Mouse (Mus musculus): Measurements from ENCODE around the gene Plpp1. TPM values are rescaled to one million over a fixed set of nuclear protein-coding genes. Genes with fewer than 3 reads are reported as not detected.

Plpp1 gene
- polyA plus RNA-seq, 1 experiment from 2014 or later, result 53.3 TPM

- H3K27ac ChIP-seq, result no peak overlapping the region
- no peak overlapping the region for H3K9ac ChIP-seq
- H3K27me3 ChIP-seq, result no peaks in the 10 kb centered on the region
- no peak for ATAC-seq (ENCODE audit: low FRiP score)
- H3K4me3 ChIP-seq, result no peak overlapping the region
- no peaks in the 10 kb centered on the region for H3K9me3 ChIP-seq
- peaks cover 18% of the 10 kb centered on the region for H3K4me1 ChIP-seq (replicated peaks)
- 84% methylated on average over 10 of the region's 10 CpGs for WGBS
- peaks cover 15% of the 10 kb centered on the region for H3K36me3 ChIP-seq
- H3K4me2 ChIP-seq, result no peak overlapping the region
Measured at GRCm38 (mm10) chr13:112807936-112808667, 7.5 kb downstream of the Plpp1 start.

DNA sequence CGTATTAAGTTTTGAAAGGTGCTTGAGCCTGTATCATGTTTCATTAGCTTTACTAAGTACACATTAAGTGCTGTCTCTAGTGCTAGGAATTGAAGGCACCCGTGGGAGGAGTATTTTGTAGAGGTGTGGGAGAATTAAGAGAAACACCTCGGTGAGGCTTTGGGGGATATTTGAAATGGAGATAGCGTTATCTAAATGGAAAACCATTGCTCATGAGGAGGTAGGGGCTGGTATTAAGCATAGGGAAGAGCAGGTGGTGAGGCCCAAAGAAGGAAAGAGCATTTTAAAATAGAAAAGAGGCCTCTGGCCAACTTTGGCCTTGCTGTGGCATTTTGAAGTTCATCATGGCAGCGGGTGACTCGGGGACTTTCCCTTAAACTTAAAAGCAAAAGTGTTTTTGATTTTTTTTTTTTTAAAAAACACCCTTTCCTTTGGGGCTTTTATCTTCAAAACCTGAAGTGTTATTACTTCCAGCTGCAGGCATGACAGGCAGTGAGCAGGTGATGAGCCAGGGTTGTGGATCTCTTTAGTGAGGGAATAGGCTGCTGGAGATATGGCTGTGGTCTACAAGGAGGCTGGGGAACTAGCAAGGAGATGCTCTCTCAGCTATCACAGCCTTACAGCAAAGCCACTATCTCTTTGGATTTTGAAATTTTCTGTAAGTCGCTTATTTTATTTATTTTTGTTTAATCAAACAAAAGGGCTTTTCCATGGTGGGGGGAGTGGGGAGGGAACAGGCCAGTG is 9.1 kb downstream of the Plpp1 start:
- Histone ChIP-seq H3K27me3 (no peaks in the 10 kb centered on the region), H3K4me2 (no peak overlapping the region), H3K9me3 (no peaks in the 10 kb centered on the region), H3K4me3 (no peak overlapping the region), H3K4me1 (replicated peaks) (peaks cover 11% of the 10 kb centered on the region; the same call in 1 of the 2 replicates), H3K36me3 (peaks cover 15% of the 10 kb centered on the region), H3K27ac (no peak overlapping the region), H3K9ac (no peak overlapping the region)
- WGBS, result 88% methylated on average over 7 of the region's 7 CpGs
- no peak for ATAC-seq (ENCODE audit: low FRiP score)

DNA sequence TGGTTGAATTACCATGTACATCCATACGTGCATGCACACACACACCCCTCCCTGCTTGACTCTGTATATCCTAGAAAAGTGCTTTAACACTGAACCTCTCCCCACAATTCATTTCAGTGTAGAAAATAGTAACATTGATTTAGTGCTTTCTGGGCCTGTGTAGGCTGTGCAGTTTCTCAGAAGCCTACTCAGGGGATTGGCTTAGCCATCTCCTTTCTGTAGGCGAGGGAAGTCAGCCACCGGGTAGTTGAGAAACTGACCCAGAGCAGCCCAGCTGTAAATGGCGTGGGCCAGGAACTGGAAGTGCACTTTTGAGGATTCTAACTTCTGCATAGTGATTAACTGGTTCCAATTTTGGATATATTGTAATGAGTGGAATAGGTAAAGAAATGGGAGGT is 9.7 kb downstream of the Plpp1 start:
- no peaks in the 10 kb centered on the region for H3K9me3 ChIP-seq
- 83% methylated on average over 4 of the region's 4 CpGs for WGBS
- no peaks in the 10 kb centered on the region for H3K27me3 ChIP-seq
- ATAC-seq (ENCODE audit: low FRiP score), result no peak
- peaks cover 11% of the 10 kb centered on the region; the same call in 1 of the 2 replicates for H3K4me1 ChIP-seq (replicated peaks)
- peaks cover 15% of the 10 kb centered on the region for H3K36me3 ChIP-seq
- no peak overlapping the region for H3K4me3 ChIP-seq
- no peak overlapping the region for H3K4me2 ChIP-seq
- no peak overlapping the region for H3K27ac ChIP-seq
- H3K9ac ChIP-seq, result no peak overlapping the region

DNA sequence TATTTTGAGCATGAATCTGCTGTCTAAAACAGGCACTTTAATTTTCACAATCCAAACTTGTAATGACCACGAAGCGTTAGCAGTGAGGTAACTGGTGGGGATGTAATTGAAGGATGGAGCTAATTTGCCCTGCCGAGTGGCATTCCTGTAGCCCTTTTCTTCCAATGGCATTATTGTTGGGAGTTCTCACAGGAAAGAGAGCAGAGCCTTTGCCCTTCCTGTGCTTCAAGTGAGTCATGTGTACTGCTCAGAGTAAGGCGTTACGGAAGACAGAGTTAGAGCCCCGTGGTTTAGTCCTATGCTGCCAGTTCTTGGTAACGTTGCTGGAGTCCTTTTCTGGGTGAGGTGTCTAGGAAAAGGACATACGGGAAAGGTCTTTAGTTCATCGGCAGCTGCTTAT is 10.2 kb downstream of the Plpp1 start:
- 41% methylated on average over 9 of the region's 9 CpGs for WGBS
- Histone ChIP-seq H3K27me3 (no peaks in the 10 kb centered on the region), H3K27ac (no peak overlapping the region), H3K4me2 (no peak overlapping the region), H3K9ac (peak overlapping the region; percentile 21), H3K9me3 (no peaks in the 10 kb centered on the region), H3K4me1 (replicated peaks) (peaks cover 11% of the 10 kb centered on the region; the same call in 1 of the 2 replicates), H3K4me3 (no peak overlapping the region), H3K36me3 (peaks cover 11% of the 10 kb centered on the region)
- ATAC-seq (ENCODE audit: low FRiP score), result no peak

GRCm38 (mm10) chr13:112811708-112812403 is 11.3 kb downstream of the Plpp1 start:
- no peak for ATAC-seq (ENCODE audit: low FRiP score)
- H3K9me3 ChIP-seq, result no peaks in the 10 kb centered on the region
- WGBS, result 82% methylated on average over 8 of the region's 8 CpGs
- no peak overlapping the region for H3K4me3 ChIP-seq
- H3K9ac ChIP-seq, result no peak overlapping the region
- H3K36me3 ChIP-seq, result peaks cover 2% of the 10 kb centered on the region; the same call in 1 of the 2 replicates
- no peak overlapping the region for H3K4me2 ChIP-seq
- no peak overlapping the region for H3K27ac ChIP-seq
- H3K4me1 ChIP-seq (replicated peaks), result peaks cover 11% of the 10 kb centered on the region; the same call in 1 of the 2 replicates
- no peaks in the 10 kb centered on the region for H3K27me3 ChIP-seq

DNA sequence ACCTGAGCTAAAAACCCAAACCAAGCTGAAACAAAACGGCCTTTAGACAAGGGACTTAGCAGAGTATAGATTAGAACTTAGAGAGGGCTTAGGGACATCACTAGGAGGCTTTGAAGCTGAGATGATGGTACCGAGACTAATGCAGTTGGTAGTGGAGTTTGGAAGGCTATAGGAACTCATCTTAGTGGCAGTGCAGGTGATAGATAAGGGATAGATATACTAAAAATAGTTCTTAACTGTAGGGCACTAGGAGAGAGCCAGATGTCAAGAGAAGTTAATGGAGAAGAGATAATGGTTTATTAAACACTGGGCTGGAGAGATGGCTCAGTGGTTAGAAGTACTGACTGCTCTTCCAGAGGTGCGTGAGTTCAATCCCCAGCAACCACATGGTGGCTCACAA is 15.4 kb downstream of the Plpp1 start:
- Histone ChIP-seq H3K4me1 (replicated peaks) (peaks cover 6% of the 10 kb centered on the region; the same call in 1 of the 2 replicates), H3K27ac (no peak overlapping the region), H3K36me3 (no peaks in the 10 kb centered on the region), H3K4me3 (no peak overlapping the region), H3K9ac (no peak overlapping the region), H3K4me2 (no peak overlapping the region), H3K9me3 (no peaks in the 10 kb centered on the region), H3K27me3 (no peaks in the 10 kb centered on the region)
- no peak for ATAC-seq (ENCODE audit: low FRiP score)
- 95% methylated on average over 3 of the region's 3 CpGs for WGBS

DNA sequence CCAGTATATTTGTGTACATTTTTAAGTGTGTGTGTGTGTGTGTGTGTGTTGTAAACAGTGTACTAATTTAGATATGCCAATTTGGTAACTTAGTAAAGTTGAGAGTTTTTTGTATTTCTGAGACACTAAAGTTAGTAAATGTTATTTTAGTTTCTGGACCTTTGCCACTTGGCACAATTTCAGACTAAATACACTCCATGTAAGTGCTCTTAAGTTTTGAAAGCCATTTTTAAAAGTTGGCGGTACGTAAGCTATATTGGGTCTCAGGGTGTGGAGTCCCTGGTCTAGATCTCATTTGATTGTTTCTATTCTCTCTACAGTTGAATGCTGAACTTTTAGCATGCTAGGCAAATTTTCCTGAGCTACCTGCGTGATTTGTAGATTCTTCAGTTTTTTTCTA is 17.5 kb downstream of the Plpp1 start:
- no peaks in the 10 kb centered on the region for H3K27me3 ChIP-seq
- H3K4me2 ChIP-seq, result no peak overlapping the region
- H3K4me3 ChIP-seq, result no peak overlapping the region
- 94% methylated on average over 3 of the region's 3 CpGs for WGBS
- no peaks in the 10 kb centered on the region for H3K9me3 ChIP-seq
- H3K9ac ChIP-seq, result no peak overlapping the region
- no peak overlapping the region for H3K27ac ChIP-seq
- no peak for ATAC-seq (ENCODE audit: low FRiP score)
- H3K36me3 ChIP-seq, result no peaks in the 10 kb centered on the region
- H3K4me1 ChIP-seq (replicated peaks), result no peaks in the 10 kb centered on the region

GRCm38 (mm10) chr13:112822413-112822812 is 21.8 kb downstream of the Plpp1 start:
- Histone ChIP-seq H3K36me3 (no peaks in the 10 kb centered on the region), H3K27me3 (no peaks in the 10 kb centered on the region), H3K4me1 (replicated peaks) (no peaks in the 10 kb centered on the region), H3K4me3 (no peak overlapping the region), H3K9ac (no peak overlapping the region), H3K4me2 (no peak overlapping the region), H3K9me3 (no peaks in the 10 kb centered on the region), H3K27ac (no peak overlapping the region)
- 0 out of 2 replicates have a peak, but pooled peaks have one; percentile 36 for ATAC-seq (ENCODE audit: low FRiP score)
- 79% methylated on average over 3 of the region's 3 CpGs for WGBS

GRCm38 (mm10) chr13:112823236-112823910 is 22.8 kb downstream of the Plpp1 start:
- no peak overlapping the region for H3K4me3 ChIP-seq
- no peak overlapping the region for H3K27ac ChIP-seq
- H3K9ac ChIP-seq, result no peak overlapping the region
- no peaks in the 10 kb centered on the region for H3K27me3 ChIP-seq
- H3K4me2 ChIP-seq, result no peak overlapping the region
- no peaks in the 10 kb centered on the region for H3K36me3 ChIP-seq
- H3K9me3 ChIP-seq, result no peaks in the 10 kb centered on the region
- no peak for ATAC-seq (ENCODE audit: low FRiP score)
- WGBS, result 91% methylated on average over 6 of the region's 6 CpGs
- H3K4me1 ChIP-seq (replicated peaks), result no peaks in the 10 kb centered on the region

- H3K27me3 ChIP-seq, result no peaks in the 10 kb centered on the region
- H3K9ac ChIP-seq, result no peak overlapping the region
- H3K4me1 ChIP-seq (replicated peaks), result no peaks in the 10 kb centered on the region
- 85% methylated on average over 4 of the region's 8 CpGs for WGBS
- H3K4me3 ChIP-seq, result no peak overlapping the region
- H3K9me3 ChIP-seq, result no peaks in the 10 kb centered on the region
- H3K27ac ChIP-seq, result no peak overlapping the region
- no peaks in the 10 kb centered on the region for H3K36me3 ChIP-seq
- no peak for ATAC-seq (ENCODE audit: low FRiP score)
- H3K4me2 ChIP-seq, result no peak overlapping the region
Measured at GRCm38 (mm10) chr13:112823911-112824648, 23.5 kb downstream of the Plpp1 start.

GRCm38 (mm10) chr13:112825479-112825878 is 24.9 kb downstream of the Plpp1 start:
- H3K9ac ChIP-seq, result no peak overlapping the region
- H3K9me3 ChIP-seq, result no peaks in the 10 kb centered on the region
- H3K4me2 ChIP-seq, result no peak overlapping the region
- no peaks in the 10 kb centered on the region for H3K27me3 ChIP-seq
- H3K36me3 ChIP-seq, result no peaks in the 10 kb centered on the region
- H3K27ac ChIP-seq, result no peak overlapping the region
- no peak overlapping the region for H3K4me3 ChIP-seq
- no peak for ATAC-seq (ENCODE audit: low FRiP score)
- H3K4me1 ChIP-seq (replicated peaks), result no peaks in the 10 kb centered on the region
- 58% methylated on average over 6 of the region's 6 CpGs for WGBS
